Mouse (Mus musculus): Measurements from ENCODE around the gene Snx12. TPM values are rescaled to one million over a fixed set of nuclear protein-coding genes. Genes with fewer than 3 reads are reported as not detected.

The Snx12 gene
- polyA plus RNA-seq, 1 experiment from 2014 or later = 50.4 TPM

GRCm38 (mm10) chrX:101189285-101189684, 33.1 kb downstream of the Snx12 start:
- peaks cover 77% of the 10 kb centered on the region for H3K27me3 ChIP-seq (ENCODE audit: low read depth, poor library complexity, severe bottlenecking)
- WGBS = 88% methylated on average over 3 of the region's 3 CpGs

GRCm38 (mm10) chrX:101187647-101188046, 34.7 kb downstream of the Snx12 start:
- H3K27ac ChIP-seq = no peak overlapping the region
- H3K4me3 ChIP-seq = no peak overlapping the region
- no peaks in the 10 kb centered on the region for H3K4me1 ChIP-seq
- WGBS = 90% methylated on average over 1 of the region's 1 CpGs
- H3K36me3 ChIP-seq = no peaks in the 10 kb centered on the region
- no peak for DNase-seq (ENCODE audit: low spot score)
- peaks cover 77% of the 10 kb centered on the region for H3K27me3 ChIP-seq (ENCODE audit: low read depth, poor library complexity, severe bottlenecking)
- H3K9me3 ChIP-seq (replicated peaks) = no peaks in the 10 kb centered on the region

More at GRCm38 (mm10) chrX:101189285-101189684, 33.1 kb downstream of the Snx12 start:
- no peaks in the 10 kb centered on the region for H3K4me1 ChIP-seq
- H3K36me3 ChIP-seq = no peaks in the 10 kb centered on the region
- no peak overlapping the region for H3K4me3 ChIP-seq
- H3K27ac ChIP-seq = no peak overlapping the region
- H3K9me3 ChIP-seq (replicated peaks) = no peaks in the 10 kb centered on the region
- DNase-seq (ENCODE audit: low spot score) = no peak

- WGBS = 93% methylated on average over 1 of the region's 1 CpGs
- H3K9me3 ChIP-seq (replicated peaks) = no peaks in the 10 kb centered on the region
- DNase-seq (ENCODE audit: low spot score) = no peak
These were observed 49.0 kb downstream of the Snx12 start for GRCm38 (mm10) chrX:101173388-101173787.

GRCm38 (mm10) chrX:101168425-101168824, 53.9 kb downstream of the Snx12 start:
- no peak for DNase-seq (ENCODE audit: low spot score)
- WGBS = 70% methylated on average over 2 of the region's 2 CpGs
- no peak overlapping the region for H3K27ac ChIP-seq

More at GRCm38 (mm10) chrX:101173388-101173787, 49.0 kb downstream of the Snx12 start:
- H3K36me3 ChIP-seq = no peaks in the 10 kb centered on the region
- no peak overlapping the region for H3K4me3 ChIP-seq
- H3K27ac ChIP-seq = no peak overlapping the region
- H3K4me1 ChIP-seq = no peaks in the 10 kb centered on the region
- peaks cover 69% of the 10 kb centered on the region for H3K27me3 ChIP-seq (ENCODE audit: low read depth, poor library complexity, severe bottlenecking)

GRCm38 (mm10) chrX:101163739-101164138, 58.6 kb downstream of the Snx12 start:
- Histone ChIP-seq H3K4me1 (no peaks in the 10 kb centered on the region), H3K9me3 (replicated peaks) (no peaks in the 10 kb centered on the region), H3K36me3 (no peaks in the 10 kb centered on the region), H3K27me3 (ENCODE audit: low read depth, poor library complexity, severe bottlenecking) (peaks cover 78% of the 10 kb centered on the region), H3K4me3 (no peak overlapping the region), H3K27ac (no peak overlapping the region)
- 73% methylated on average over 2 of the region's 2 CpGs for WGBS
- DNase-seq (ENCODE audit: low spot score) = no peak

More at GRCm38 (mm10) chrX:101168425-101168824, 53.9 kb downstream of the Snx12 start:
- Histone ChIP-seq H3K36me3 (no peaks in the 10 kb centered on the region), H3K27me3 (ENCODE audit: low read depth, poor library complexity, severe bottlenecking) (peaks cover 59% of the 10 kb centered on the region), H3K4me1 (no peaks in the 10 kb centered on the region), H3K9me3 (replicated peaks) (no peaks in the 10 kb centered on the region), H3K4me3 (no peak overlapping the region)

- Histone ChIP-seq H3K4me1 (no peaks in the 10 kb centered on the region), H3K27me3 (ENCODE audit: low read depth, poor library complexity, severe bottlenecking) (peaks cover 77% of the 10 kb centered on the region), H3K9me3 (replicated peaks) (no peaks in the 10 kb centered on the region), H3K36me3 (no peaks in the 10 kb centered on the region), H3K4me3 (no peak overlapping the region), H3K27ac (no peak overlapping the region)
- DNase-seq (ENCODE audit: low spot score) = no peak
- 80% methylated on average over 3 of the region's 3 CpGs for WGBS
These were observed 59.1 kb downstream of the Snx12 start for GRCm38 (mm10) chrX:101163278-101163677.

GRCm38 (mm10) chrX:101162532-101162931, 59.8 kb downstream of the Snx12 start:
- Histone ChIP-seq H3K36me3 (no peaks in the 10 kb centered on the region), H3K4me1 (no peaks in the 10 kb centered on the region), H3K9me3 (replicated peaks) (no peaks in the 10 kb centered on the region), H3K27ac (no peak overlapping the region), H3K4me3 (no peak overlapping the region), H3K27me3 (ENCODE audit: low read depth, poor library complexity, severe bottlenecking) (peaks cover 79% of the 10 kb centered on the region)
- no peak for DNase-seq (ENCODE audit: low spot score)
- WGBS = 90% methylated on average over 3 of the region's 3 CpGs

GRCm38 (mm10) chrX:101157488-101157887, 64.9 kb downstream of the Snx12 start:
- H3K4me3 ChIP-seq = no peak overlapping the region
- no peaks in the 10 kb centered on the region for H3K36me3 ChIP-seq
- H3K27ac ChIP-seq = no peak overlapping the region
- H3K4me1 ChIP-seq = no peaks in the 10 kb centered on the region
- H3K9me3 ChIP-seq (replicated peaks) = no peaks in the 10 kb centered on the region
- no peak for DNase-seq (ENCODE audit: low spot score)
- WGBS = 84% methylated on average over 2 of the region's 2 CpGs
- H3K27me3 ChIP-seq (ENCODE audit: low read depth, poor library complexity, severe bottlenecking) = peaks cover 77% of the 10 kb centered on the region

- Histone ChIP-seq H3K27me3 (ENCODE audit: low read depth, poor library complexity, severe bottlenecking) (peaks cover 67% of the 10 kb centered on the region), H3K27ac (no peak overlapping the region), H3K4me3 (no peak overlapping the region), H3K36me3 (no peaks in the 10 kb centered on the region), H3K4me1 (no peaks in the 10 kb centered on the region), H3K9me3 (replicated peaks) (no peaks in the 10 kb centered on the region)
- DNase-seq (ENCODE audit: low spot score) = no peak
- WGBS = 28% methylated on average over 5 of the region's 5 CpGs
These were observed 66.0 kb downstream of the Snx12 start for GRCm38 (mm10) chrX:101156369-101156768.

- Histone ChIP-seq H3K4me3 (no peak overlapping the region), H3K4me1 (no peaks in the 10 kb centered on the region), H3K27ac (no peak overlapping the region), H3K27me3 (ENCODE audit: low read depth, poor library complexity, severe bottlenecking) (peaks cover 40% of the 10 kb centered on the region), H3K36me3 (no peaks in the 10 kb centered on the region), H3K9me3 (replicated peaks) (no peaks in the 10 kb centered on the region)
- no peak for DNase-seq (ENCODE audit: low spot score)
- WGBS = 68% methylated on average over 5 of the region's 5 CpGs
These were observed 74.9 kb downstream of the Snx12 start for GRCm38 (mm10) chrX:101147506-101147905.

- no peaks in the 10 kb centered on the region for H3K4me1 ChIP-seq
- no peaks in the 10 kb centered on the region for H3K9me3 ChIP-seq (replicated peaks)
- H3K36me3 ChIP-seq = no peaks in the 10 kb centered on the region
- H3K27me3 ChIP-seq (ENCODE audit: low read depth, poor library complexity, severe bottlenecking) = peaks cover 37% of the 10 kb centered on the region; the same call in 1 of the 2 replicates
- 48% methylated on average over 12 of the region's 12 CpGs for WGBS
- no peak for DNase-seq (ENCODE audit: low spot score)
- H3K27ac ChIP-seq = no peak overlapping the region
- H3K4me3 ChIP-seq = no peak overlapping the region
These were observed 90.2 kb downstream of the Snx12 start for GRCm38 (mm10) chrX:101131992-101132791.

GRCm38 (mm10) chrX:101131001-101131400, 91.4 kb downstream of the Snx12 start:
- no peaks in the 10 kb centered on the region for H3K9me3 ChIP-seq (replicated peaks)

GRCm38 (mm10) chrX:101128559-101128958, 93.8 kb downstream of the Snx12 start:
- peaks cover 44% of the 10 kb centered on the region; the same call in 1 of the 2 replicates for H3K27me3 ChIP-seq (ENCODE audit: low read depth, poor library complexity, severe bottlenecking)
- H3K36me3 ChIP-seq = no peaks in the 10 kb centered on the region
- DNase-seq (ENCODE audit: low spot score) = no peak
- H3K4me1 ChIP-seq = no peaks in the 10 kb centered on the region
- no peak overlapping the region for H3K4me3 ChIP-seq
- H3K9me3 ChIP-seq (replicated peaks) = no peaks in the 10 kb centered on the region
- no peak overlapping the region for H3K27ac ChIP-seq
- 98% methylated on average over 2 of the region's 2 CpGs for WGBS

More at GRCm38 (mm10) chrX:101131001-101131400, 91.4 kb downstream of the Snx12 start:
- 27% methylated on average over 7 of the region's 7 CpGs for WGBS
- DNase-seq (ENCODE audit: low spot score) = peak; percentile 62
- no peaks in the 10 kb centered on the region for H3K4me1 ChIP-seq
- H3K4me3 ChIP-seq = no peak overlapping the region
- no peak overlapping the region for H3K27ac ChIP-seq
- H3K36me3 ChIP-seq = no peaks in the 10 kb centered on the region
- H3K27me3 ChIP-seq (ENCODE audit: low read depth, poor library complexity, severe bottlenecking) = peaks cover 45% of the 10 kb centered on the region; the same call in 1 of the 2 replicates

Measured in limb, embryonic 10.5 days (tissue).